Mouse (Mus musculus) ES-E14 (cell line): ENCODE data around the gene Ccdc149.

Experiments
- MAFK ChIP-seq: IDR thresholded peaks from 2 replicates; pipeline ENCODE4 v1.6.1; 2014; ENCODE audit warnings: mild to moderate bottlenecking, low read depth, low read length, inconsistent platforms; ENCODE audit not compliant: insufficient read depth
- ZNF384 ChIP-seq: IDR thresholded peaks from 2 replicates; pipeline ENCODE4 v1.6.1; 2012; ENCODE audit warnings: low read depth, low read length, inconsistent platforms

DNA sequence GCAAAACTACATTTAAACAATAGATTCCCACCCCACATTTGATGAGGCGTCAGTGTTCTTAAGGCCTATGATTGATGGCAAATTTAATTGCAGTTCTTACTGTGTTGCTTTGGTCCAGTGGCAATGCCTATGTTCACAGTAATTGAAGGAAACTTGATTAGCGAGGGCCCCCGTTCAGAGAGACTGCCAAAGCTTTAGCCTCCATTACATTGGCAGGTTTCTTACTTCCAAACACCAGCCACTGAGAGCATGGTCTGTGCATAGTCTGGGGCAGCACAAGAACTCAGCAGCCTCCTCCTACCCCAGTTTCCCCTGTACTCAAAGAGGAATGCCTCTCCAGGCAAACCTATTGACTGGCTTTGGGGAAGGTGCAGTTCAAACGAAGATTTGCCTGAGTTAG, 42.7 kb downstream of the Ccdc149 start:
- no peak for TF ChIP-seq ZNF384
- no peak for TF ChIP-seq MAFK
